Mouse (Mus musculus): ENCODE results near the gene Omt2b.
"Not testable (repeated sequence)": the region's sequence is repeated elsewhere in the genome, so short reads cannot be mapped to it uniquely, and the experiment has no call there.

GRCm38 (mm10) chr9:78289723-78290122, 37.7 kb upstream of the Omt2b start, which contains the start of gene Gm10639:
- not testable (repeated sequence) for TF ChIP-seq ZC3H11A (IDR thresholded peaks at IDR 0.05; ENCODE audit: borderline replicate concordance, low read depth, low read length); CHD2 (IDR thresholded peaks at IDR 0.05; ENCODE audit: low read depth, low read length); MAFK (IDR thresholded peaks at IDR 0.05; ENCODE audit: insufficient read depth, low read depth, low read length); HCFC1 (IDR thresholded peaks at IDR 0.05; ENCODE audit: borderline replicate concordance, insufficient read depth, low read length); ZNF384 (IDR thresholded peaks at IDR 0.05; ENCODE audit: low read depth, low read length)
